Mouse (Mus musculus) heart, embryonic 12.5 days (tissue): ENCODE results near the gene Soat1. TPM values are rescaled to one million over a fixed set of nuclear protein-coding genes. Genes with fewer than 3 reads are reported as not detected.

Source experiments
- ATAC-seq: fragments of 200-750 bp; cut with Nextera tagmentation; 2 replicates; pipeline ENCODE4 v1.8.0; 2017; ENCODE audit warnings: moderate TSS enrichment, moderate library complexity; ENCODE audit not compliant: insufficient number of reproducible peaks, low FRiP score
- H3K27ac ChIP-seq: fragments of 300-500 bp; sonication (generic); 2 replicates; pipeline ENCODE4 v1.5.1; 2016; ENCODE audit warnings: mild to moderate bottlenecking, moderate library complexity; ENCODE audit not compliant: poor library complexity, severe bottlenecking
- H3K27me3 ChIP-seq: fragments of 300-500 bp; sonication (generic); replicated peaks from 2 replicates; pipeline ENCODE4 v1.6.1; 2016; ENCODE audit warnings: mild to moderate bottlenecking, moderate library complexity
- H3K36me3 ChIP-seq: fragments of 300-500 bp; sonication (generic); 2 replicates; pipeline ENCODE4 v1.6.1; 2016; ENCODE audit warnings: mild to moderate bottlenecking, moderate library complexity
- H3K4me1 ChIP-seq: fragments of 300-500 bp; sonication (generic); replicated peaks from 2 replicates; pipeline ENCODE4 v1.6.1; 2016; ENCODE audit warnings: mild to moderate bottlenecking
- H3K4me2 ChIP-seq: fragments of 300-500 bp; sonication (generic); 2 replicates; pipeline ENCODE4 v1.6.1; 2016; ENCODE audit warnings: mild to moderate bottlenecking, moderate library complexity
- H3K4me3 ChIP-seq: fragments of 300-500 bp; sonication (generic); 2 replicates; pipeline ENCODE4 v1.5.1; 2016; ENCODE audit warnings: mild to moderate bottlenecking
- H3K9ac ChIP-seq: fragments of 300-500 bp; sonication (generic); 2 replicates; pipeline ENCODE4 v1.6.1; 2016; ENCODE audit warnings: mild to moderate bottlenecking, moderate library complexity
- H3K9me3 ChIP-seq: fragments of 300-500 bp; sonication (generic); replicated peaks from 2 replicates; pipeline ENCODE4 v1.6.1; 2016; ENCODE audit warnings: mild to moderate bottlenecking, moderate library complexity
- WGBS: fragments of 180-500 bp; shearing (Covaris S2); methylation state at CpG from one replicate; pipeline ENCODE4 v1.1.7; 2016; 5-methylcytosine and 5-hydroxymethylcytosine counted together
- polyA plus RNA-seq: library from polyadenylated mRNA; unstranded; fragments of >200 nt; fragmentation: Nextera tagmentation; extraction: Ambion mirVana; gene quantifications from 2 replicates; pipeline ENCODE4 v1.2.1, GENCODE M21; 2016

Gene Soat1
- polyA plus RNA-seq, 1 experiment from 2014 or later, result 48.9 TPM

DNA sequence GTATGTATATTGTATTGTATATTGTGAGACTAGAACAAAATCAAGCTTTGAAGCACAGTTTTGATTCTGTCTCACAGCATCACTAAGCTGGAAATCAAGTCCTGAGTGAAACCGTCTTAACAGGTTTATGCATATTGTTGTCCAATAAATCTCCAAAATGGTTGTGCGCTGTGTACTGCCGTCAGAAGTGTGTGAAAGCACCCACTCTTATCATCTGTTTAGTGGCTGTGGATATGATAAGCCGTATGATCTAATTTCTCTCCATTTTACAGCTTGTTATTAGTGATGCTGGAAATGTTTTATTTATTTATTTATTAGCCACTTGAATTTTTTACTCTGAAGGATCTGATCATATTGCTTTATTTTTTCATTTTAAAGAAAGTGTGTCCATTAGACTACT is 87.9 kb downstream of the Soat1 start:
- Histone ChIP-seq H3K36me3 (no peaks in the 10 kb centered on the region), H3K4me3 (no peak overlapping the region), H3K27me3 (no peaks in the 10 kb centered on the region), H3K4me2 (no peak overlapping the region), H3K9me3 (no peaks in the 10 kb centered on the region), H3K27ac (no peak overlapping the region), H3K9ac (no peak overlapping the region), H3K4me1 (no peaks in the 10 kb centered on the region)
- no peak for ATAC-seq
- WGBS, result 78% methylated on average over 4 of the region's 4 CpGs

DNA sequence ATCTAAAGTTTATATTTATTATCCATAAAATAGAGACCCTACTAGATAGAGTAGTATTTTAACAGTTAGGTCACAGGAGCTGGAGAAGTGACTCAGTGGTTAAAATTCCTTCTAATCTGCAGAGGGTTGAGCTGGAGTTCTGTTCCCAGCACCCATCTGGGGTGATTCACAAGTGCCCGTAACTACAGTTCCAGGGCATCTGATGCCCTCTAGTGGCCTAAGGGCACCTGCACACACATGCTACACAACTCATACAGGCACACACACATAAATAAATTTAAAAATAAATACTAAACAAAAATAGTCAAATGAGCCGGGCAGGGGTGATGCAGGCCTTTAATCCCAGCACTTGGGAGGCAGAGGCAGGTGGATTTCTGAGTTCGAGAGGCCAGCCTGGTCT is 92.9 kb downstream of the Soat1 start:
- ATAC-seq, result no peak
- no peaks in the 10 kb centered on the region for H3K9me3 ChIP-seq

More for the DNA sequence above, 92.9 kb downstream of the Soat1 start:
- 80% methylated on average over 3 of the region's 3 CpGs for WGBS
- no peak overlapping the region for H3K4me2 ChIP-seq
- no peaks in the 10 kb centered on the region for H3K4me1 ChIP-seq
- H3K4me3 ChIP-seq, result no peak overlapping the region
- H3K36me3 ChIP-seq, result no peaks in the 10 kb centered on the region
- H3K27ac ChIP-seq, result no peak overlapping the region
- no peak overlapping the region for H3K9ac ChIP-seq
- no peaks in the 10 kb centered on the region for H3K27me3 ChIP-seq

Other genes with a start within 250 kb of the Soat1 start
- gene Tdrd5, start 170.7 kb downstream of the Soat1 start, polyA plus RNA-seq, result 0.10 TPM in 1 of 2 replicates, not detected in the other
- not detected in 2 replicates for gene Nphs2, start 163.6 kb downstream of the Soat1 start, polyA plus RNA-seq
- gene Gm2000, start 108.3 kb downstream of the Soat1 start, polyA plus RNA-seq, result 541 and 552 TPM in 2 replicates
- gene Axdnd1, start 53.2 kb downstream of the Soat1 start, polyA plus RNA-seq, result 0.13 and 0.48 TPM in 2 replicates
- 0.06 and 0.40 TPM in 2 replicates for gene Gm10031, start 49.7 kb upstream of the Soat1 start, polyA plus RNA-seq
- 4.1 and 5.0 TPM in 2 replicates for gene Abl2, start 84.5 kb upstream of the Soat1 start, polyA plus RNA-seq
- 4.5 and 5.4 TPM in 2 replicates for gene Tor3a, start 200.0 kb upstream of the Soat1 start, polyA plus RNA-seq
- gene Fam20b, start 244.8 kb upstream of the Soat1 start, polyA plus RNA-seq, result 30.2 and 32.4 TPM in 2 replicates